Mouse (Mus musculus): ENCODE results near the gene Lgr4.
A peak's percentile ranks its signal among the peaks of the same experiment; 100 is the strongest.
"Not testable (repeated sequence)": the region's sequence is repeated elsewhere in the genome, so short reads cannot be mapped to it uniquely, and the experiment has no call there.

Gene Lgr4

DNA sequence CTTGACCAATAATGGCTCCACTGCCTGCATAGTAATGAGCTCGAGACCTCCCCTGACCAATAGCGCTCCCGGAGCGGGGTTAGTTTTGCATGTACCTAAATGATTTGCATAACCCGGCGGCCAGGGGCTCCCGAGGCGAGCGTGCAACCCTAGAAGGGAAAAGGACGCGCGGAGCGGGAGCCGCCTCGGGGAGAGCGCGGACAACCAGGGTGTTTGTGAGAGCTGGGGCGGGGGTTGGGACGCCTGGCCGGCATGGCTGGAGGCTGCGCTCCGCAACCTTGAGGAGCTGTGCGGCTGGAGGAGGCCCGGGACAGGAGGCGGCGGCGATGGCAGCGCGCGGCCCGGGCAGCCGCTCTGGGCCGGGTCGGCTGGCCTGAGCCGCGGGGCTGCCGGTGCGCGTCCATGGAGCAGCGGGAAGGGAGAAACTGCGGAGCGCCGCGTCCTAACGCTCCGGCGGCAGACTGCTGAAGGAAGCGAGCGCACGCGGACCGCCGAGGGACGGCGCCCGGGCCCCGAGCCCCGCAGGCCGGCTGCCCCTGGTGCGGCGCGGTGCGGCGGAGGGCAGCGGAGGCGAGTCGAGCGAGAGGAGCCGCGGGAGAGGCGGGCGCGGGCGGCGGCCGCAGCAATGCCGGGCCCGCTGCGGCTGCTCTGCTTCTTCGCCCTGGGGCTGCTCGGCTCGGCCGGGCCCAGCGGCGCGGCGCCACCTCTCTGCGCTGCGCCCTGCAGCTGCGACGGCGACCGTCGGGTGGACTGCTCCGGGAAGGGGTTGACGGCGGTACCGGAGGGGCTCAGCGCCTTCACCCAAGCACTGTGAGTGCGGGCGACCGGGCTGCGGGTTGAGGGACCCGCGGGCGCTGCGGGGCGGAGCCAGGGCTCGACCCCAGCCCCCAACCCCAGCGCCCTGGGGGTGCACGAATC lies at the start of gene Lgr4:
TSS of gene Lgr4 (plus strand) at position 152 of the 918 bp plus-strand sequence.
- DNase-seq = peak; percentile 98

DNA sequence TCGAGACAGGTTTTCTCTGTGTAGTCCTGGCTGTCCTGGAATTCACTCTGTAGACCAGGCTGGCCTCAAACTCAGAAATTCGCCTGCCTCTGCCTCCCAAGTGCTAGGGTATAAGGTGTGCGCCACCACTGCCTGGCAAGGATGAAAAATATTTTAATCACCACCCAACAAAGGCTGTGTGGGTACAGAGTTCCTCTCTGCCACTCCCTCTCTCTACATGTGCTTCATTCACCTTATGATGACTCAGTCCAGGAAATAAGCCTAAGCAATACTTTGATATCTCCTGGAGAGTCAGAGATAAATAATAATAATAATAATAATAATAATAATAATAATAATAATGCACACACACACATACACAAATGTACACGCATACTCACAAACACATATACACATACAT lies 38.0 kb upstream of the Lgr4 start:
- not testable (repeated sequence) for DNase-seq

DNA sequence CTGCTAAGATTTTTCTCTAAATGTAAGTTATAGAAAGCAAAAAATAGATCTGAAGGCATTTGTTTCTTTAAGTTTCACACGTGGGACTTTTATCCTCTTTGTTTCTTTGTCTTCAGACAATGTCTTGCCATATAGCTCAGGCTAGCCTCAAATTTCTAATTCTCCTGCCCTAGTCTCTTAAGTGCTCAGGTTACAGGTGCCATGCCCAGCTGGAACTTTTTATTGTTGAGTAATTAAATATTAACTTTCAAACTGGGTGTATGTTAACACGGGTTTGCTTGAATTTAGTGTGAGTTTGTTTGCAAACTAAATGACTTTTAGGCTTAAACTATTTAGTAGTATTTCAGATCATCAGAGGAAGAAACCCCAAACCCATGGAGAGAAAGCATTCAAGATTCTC lies 36.3 kb upstream of the Lgr4 start:
- no peak for DNase-seq

DNA sequence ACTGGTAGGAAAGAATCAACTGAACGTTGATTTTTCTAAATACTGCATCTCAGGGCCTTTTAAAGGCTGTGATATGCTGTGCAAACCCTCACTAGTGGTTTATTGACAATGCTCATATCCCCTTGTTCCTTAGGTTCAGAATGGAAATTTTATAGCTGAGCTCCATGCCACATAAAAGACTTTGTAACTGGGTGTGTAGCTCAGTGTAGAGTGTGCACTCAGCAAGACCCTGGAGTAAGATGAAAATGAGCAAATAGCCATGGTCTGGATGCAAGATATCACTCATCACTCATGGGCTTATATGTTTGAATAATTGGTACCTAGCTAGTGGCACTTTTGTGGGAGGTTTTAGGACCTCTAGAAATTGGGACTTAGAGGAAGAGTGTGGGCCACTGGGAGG lies 35.8 kb upstream of the Lgr4 start:
- no peak for DNase-seq

DNA sequence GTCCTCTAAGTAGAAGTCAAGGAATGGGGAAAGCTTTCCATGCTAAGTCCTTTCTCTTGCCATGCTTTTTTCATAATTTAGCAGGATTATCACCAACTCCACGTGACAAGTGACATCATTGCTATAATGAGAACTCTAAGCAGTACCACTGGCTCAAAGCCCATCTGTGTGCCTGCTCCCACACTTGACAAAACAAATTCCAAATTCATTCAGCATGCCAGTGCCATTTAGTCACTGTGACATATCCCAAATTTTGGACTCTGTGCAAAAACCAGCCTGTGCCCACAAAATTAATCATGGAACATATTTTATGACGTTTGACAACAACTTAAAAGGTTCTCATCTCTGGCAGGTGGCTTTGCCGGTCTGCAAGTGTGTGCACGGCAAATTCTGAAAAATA lies 33.3 kb upstream of the Lgr4 start:
- DNase-seq = no peak

DNA sequence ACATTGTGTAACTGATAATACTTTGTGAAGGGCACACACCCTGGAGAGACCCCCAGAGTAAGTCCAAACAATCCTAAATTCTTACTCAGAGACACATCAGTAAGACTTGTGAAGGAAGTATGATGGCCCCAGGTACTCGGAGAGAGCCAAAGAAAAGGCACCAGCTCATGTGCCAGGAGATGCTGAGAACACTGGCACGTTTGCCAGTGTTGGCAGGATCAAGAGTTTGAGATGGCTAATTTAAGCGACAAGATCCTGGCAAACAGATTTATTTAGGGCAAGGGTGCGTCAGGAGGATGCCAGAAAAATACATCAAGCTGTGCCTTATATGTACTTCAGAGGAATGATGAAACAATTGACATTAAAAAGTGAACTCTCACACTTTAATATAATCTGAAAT lies 32.9 kb upstream of the Lgr4 start:
- DNase-seq = no peak

DNA sequence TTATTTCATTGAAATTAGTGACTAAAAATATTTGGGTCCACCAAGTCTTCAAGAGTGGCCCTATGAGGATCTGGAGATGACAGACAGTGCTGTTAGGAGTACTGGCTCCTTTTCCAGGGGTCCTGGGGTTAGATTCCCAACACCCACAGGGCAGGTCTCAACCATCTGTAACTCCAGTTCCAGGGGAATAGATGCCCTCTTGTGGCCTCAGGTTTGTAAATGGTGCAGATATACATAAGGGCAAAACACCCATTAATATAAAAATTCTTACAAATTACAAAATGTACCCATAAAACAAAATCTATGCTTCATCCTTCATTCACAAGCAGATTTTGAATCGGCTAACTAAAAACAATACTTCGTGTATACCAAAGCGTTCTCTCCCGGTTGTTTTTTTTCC lies 27.4 kb upstream of the Lgr4 start:
- DNase-seq = no peak

DNA sequence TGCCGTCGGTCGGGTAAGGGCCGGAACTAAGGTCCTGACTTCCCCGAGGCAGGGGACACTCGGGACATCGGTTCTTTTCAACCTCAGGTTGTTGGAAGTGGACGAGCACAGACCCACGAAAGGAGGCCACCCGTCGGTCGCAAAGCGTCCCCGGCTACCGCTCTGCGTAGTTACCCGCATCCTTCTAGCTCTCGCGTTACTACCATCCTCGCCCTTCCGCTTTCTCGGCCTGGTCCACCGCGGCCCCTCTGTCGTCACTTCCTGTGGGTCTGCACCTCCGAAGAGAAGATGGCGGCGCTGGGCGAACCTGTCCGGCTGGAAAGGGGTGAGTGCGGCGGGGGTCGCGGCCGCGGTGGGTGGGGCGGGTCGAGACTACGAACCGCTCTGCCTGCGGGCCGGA lies 26.9 kb upstream of the Lgr4 start, which contains the start of gene Lin7c:
TSS of gene Lin7c (plus strand) at position 257 of the 400 bp plus-strand sequence.
- peak; percentile 96 for DNase-seq

DNA sequence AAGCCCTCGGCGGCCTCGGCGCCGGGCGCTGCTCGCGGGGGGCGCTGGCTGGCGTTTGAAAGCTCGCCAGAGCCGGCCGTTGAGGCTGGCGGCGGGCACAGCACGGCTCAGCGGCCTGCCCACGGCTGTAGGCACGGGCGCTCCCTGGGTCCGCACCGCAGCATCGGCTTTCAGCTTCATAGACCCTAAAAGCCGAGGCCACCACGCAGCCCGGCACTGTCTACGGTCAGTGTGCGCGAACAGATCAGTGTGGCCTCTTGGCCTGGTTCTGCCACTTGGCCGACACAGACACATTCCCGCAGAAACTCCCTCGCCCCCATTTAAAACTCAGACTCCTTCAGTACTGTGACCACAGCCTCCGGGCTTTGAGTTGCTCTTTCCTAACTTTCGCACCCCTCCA lies 26.4 kb upstream of the Lgr4 start:
- DNase-seq = no peak

DNA sequence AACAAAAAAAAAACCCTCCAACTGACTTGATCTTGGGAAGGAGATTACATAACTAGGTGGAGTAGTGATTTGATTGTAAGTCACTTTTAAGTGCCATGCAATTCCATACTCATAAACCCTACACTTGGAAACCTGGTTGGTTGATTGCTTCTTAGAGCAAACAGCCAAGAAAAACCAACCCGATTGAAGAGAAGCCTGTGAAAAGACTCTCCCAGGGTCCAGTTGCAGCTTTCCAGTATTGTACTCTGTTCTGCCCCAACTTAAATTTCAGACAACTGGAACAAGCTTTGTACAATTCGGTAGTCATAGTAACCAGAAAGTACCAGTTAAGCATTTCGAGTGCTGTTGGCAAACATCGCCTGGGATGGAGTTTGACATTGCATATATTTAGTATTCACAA lies 26.0 kb upstream of the Lgr4 start:
- no peak for DNase-seq

DNA sequence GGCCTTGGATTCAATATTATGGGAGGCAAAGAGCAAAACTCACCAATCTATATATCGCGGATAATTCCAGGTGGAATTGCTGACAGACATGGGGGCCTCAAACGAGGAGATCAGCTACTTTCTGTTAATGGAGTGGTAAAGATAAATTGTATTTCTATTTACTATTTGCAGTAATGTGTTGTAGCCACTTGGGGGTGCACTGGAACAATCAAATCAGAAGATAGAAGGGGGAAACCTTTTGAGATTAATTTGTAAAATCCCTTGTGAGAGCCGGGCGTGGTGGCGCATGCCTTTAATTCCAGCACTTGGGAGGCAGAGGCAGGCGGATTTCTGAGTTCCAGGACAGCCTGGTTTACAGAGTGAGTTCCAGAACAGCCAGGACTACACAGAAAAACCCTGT lies 21.1 kb upstream of the Lgr4 start:
- no peak for DNase-seq

DNA sequence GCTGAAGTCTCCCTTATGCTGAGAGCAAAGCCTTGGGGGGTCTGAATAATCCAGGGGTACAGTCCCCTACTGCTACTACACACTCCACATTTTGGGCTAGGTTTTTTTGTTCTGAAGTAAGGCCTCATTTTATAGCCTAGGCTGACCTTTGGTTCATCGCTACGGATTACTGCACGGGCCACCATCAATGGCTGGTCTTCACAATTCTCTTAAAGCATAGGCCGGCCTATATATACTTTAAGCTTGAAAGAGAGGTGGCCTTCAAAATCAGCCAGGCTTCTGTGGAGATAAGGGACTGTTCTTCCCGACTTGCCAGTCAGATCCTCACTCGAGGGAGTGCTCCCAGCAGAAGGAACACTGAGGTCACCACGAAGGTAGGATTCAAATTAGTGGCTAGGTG lies 14.6 kb upstream of the Lgr4 start:
- DNase-seq = no peak

DNA sequence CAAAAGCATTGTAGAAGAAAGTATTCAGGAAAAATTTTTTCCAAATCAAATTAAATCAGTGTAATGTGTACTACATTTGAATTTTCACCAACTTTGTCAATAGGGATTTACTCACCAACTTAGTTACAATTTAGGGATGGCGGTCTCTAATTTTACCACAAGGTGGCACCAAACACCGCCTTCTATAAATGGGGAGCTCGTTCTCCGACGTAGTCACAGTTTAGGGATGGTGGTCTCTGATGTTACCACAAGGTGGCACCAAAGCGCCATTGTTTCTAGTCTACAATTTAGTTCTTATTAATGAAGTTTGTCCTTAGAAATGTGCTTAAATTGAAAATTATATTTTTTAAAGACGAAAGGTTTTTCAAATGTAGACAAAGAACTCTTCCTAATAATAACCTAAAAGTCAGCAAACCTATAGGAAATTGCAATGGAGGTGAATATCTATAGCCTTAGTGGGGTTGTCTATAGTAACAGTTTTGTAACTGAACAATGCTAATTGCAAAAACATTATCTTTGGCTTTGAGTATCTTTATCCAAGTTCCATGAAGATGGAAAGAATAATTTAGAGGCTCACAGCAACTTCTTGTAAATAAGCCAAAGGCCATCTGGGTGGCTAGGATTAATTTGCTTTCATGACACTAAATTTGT lies 13.2 kb upstream of the Lgr4 start:
- DNase-seq = peak; percentile 93

DNA sequence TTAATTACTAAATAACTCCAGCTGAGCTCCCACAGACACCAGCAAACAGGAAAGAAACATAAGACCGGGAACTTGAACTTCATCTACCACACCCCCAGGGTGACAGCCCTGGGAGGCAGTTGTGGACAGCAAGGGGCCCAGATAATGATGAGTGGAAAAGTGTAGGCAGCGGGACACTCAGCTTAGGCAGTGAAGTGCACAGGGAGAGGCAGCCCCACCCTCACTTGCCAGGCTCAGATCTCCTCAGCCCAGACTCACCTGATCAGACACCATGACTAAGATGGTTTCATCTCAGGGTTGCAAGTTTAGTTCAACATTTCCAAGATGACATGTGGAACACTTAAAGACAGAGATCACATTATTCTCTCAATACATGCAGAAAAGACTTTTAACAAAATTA lies 8.3 kb upstream of the Lgr4 start:
- no peak for DNase-seq

DNA sequence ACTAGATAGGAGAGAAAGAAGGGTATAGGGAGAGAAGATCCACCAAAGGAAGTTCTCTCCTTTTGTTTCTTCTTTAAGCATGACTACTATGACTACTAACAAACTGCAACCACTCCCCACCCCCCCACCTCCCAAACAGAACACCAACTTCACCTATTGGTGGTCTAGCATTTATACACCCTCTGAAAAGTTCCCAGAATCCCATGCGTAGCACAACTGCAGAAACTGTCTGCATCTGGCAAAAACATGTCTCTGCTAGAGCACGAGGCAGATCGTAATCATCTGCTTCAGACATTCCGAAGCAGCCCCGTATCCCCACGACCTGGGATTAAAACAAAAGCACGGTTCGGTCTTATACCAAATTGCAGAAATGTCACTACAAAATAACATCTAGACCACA lies 5.2 kb upstream of the Lgr4 start:
- DNase-seq = no peak

DNA sequence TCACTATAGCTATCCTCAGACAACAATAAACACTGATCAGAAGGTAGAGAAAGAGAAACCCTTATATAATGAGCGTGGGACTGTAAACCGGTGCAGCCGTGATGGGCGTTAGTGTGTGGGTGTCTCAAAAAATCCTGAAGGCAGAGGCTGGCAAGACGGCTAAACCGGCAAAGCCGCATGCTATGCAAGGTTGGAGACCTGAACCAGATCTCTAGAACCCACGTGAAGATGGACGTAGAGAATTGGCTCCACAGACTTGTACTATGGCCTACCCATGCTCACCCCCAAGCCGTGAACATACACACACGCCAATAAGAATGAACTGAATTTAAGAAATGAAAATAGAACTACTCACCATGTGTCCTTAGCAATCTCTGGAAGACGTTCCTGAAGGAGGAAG lies 4.7 kb upstream of the Lgr4 start:
- no peak for DNase-seq

DNA sequence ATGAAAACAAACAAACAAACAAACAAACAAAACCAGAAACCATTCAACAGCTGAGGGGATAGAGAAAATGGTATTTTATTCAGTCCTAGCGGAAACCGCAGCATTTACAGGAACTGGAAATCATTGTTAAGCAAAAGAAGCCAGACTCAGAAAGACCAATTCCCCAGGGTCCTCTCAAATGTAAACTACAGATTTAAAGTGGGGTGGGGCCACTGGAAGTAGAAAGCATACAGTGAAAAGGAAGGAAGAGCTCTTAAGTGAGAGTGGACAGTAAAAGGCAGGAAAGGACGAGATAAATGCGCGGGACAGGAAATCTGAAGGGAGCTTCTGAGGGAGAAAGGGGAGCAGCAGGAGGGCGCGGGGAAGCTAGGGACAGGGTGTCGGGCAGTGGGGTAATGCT lies 4.2 kb upstream of the Lgr4 start:
- no peak for DNase-seq

DNA sequence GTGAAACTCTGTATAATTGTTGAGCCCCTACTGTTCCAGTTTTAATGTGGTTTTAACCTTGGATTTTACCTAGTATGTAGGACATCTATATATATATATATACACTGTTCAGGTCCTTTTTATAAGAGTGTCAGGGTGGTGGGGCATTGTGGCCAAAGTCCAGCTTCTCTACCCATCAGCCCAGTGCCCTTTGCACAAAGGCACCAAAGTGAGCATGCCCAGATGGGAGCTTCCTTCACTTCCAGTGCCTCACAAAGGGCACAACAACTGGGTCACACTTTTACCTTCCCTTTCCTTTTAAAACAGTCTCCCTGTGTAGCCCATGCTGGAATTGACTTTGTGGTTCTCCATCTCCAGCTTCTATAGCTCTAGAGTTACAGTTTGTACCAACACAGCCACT lies 2.8 kb upstream of the Lgr4 start:
- DNase-seq = no peak

DNA sequence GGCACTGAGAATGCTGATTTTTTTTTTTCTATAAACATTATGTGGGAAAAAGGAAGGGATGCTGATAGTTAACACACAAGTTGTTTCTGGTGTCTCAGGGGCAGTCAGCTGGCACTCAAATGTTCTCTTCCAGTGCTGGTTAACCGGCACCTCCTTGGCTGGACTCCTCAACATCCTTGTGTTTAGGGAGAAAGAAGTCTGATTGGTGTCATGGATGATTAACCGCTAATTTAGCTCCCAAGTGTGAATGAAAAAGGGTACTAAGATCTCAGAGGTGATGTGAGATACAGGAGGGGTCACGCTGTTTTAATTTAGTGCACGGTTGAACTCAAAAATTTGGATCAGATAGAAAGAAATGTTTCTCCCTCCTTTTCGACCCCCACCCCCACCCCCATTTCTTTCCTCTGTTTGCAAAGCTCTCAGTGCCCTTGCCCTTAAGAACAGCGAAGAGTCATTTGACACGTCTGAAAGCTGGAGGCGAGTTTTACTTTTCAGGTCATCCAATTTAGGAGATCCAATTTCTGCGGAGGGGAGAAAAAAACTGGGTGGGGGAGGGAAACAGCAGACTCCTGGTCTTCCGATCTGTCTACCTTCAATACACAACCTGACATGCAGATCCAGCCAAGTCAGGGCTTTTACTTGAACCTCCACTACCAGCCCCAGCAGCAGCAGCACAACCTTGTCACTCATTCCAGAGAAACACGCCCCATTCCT lies 508 bp upstream of the Lgr4 start:
- no peak for DNase-seq

DNA sequence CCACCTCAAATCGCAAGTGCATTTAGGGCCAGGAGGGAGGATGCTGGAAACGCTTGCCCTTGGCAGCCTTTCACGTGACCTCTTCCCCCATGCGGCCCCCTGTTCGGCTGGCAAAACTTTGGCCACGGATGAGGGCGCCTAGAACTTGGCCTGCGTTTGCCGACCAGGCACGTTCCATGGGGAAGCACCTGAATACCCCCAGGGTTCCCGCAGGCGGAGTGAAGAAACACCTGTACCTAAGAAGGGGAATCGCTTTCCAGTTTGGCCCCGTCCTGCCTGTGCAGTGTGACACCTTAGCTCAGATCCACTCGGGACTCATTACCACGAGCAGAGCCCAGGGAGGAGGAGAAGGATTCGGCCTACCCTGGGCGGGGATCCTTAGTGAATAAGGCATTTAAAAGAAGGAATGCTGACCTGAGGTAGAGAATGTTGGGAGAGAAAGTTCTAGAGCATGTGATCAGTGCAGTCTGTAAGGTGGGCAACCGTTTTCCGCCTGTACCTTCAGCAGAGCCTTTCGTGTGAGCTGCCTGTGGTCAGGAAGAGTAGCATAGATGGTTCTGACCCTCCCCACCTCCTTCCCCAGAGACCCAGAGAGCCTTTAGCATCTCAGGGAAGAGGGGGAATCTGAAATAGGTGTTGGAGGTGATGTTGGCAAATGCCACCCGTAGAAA lies 1.3 kb downstream of the Lgr4 start:
- peak; percentile 68 for DNase-seq

DNA sequence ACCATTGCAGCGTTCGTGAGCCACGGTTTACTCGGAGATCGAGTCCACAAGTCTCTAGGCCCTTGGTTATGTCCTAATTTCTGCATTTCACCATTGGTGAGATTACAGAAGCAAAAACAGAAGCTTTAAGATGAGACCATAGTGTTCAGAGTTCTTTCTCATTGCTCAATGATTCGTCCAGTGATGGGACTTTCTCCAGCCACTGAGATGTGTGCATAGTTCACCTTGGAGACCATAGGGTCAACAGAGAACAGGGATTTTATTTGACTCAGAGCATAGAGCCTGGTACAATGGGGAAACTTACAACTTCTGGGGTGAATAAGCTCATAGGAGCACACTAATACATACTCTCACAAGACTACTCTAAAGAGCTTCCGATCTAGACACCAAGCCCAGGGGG lies 3.0 kb downstream of the Lgr4 start:
- no peak for DNase-seq

DNA sequence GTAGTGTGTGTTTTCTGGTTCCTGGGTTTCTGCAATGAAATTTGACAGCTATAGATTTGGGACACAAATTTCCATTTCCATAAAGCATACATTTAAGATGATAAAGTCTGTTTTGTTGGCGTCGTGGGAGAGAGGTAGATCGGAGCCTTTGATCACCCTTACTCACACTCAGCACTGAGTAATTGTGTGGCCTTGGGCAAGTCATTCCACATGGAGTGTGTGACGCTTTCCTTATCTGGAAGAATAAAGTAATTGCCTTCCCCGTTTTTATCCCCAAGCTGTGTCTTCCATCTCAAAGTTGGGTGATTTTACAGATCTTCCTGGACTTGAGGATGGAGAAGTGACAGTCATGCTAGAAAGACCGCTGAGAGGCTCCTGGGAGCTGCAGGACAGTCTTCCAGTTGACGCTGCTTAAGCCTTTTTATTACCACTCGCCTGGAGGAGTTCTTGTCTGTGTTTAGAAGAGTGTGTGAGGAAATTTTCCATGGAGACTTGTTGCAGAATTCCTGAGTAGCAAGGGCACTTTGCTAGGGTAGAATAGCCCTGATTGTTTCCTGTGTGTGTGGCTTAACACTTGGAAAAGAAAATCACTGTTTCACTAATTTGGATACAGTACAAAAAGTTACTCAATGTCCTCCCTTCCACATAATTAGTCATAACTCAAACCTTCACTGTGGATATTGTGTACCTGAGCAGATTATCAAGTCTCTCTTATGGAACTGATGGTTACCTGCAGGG lies 4.0 kb downstream of the Lgr4 start:
- DNase-seq = no peak

Measured in kidney, postnatal 14 days (tissue).